Mouse (Mus musculus): ENCODE measurements at regions not wholly inside any gene's neighbourhood (a gene's known extent, or its start where the extent isn't known, plus 50 kb on each side); places are given as distances from the start of the nearest gene placed in this dataset.

GRCm38 (mm10) chr5:97184512-97184911 lies 73.1 kb upstream of the Paqr3 start:
- TF ChIP-seq CTCF (IDR thresholded peaks at IDR 0.05; ENCODE audit: control insufficient read depth, insufficient read depth, insufficient replicate concordance, low read depth, low read length), result no peak
- TF ChIP-seq POLR2A (IDR thresholded peaks at IDR 0.05; ENCODE audit: control insufficient read depth, low read depth, low read length), result no peak

All from testis, adult 2 months (tissue).